Mouse (Mus musculus) induced T-regulatory cell, adult 2 months (primary cell): ENCODE measurements around the gene Tcf7l2.

ENCODE experiments used
- DNase-seq: peaks from one replicate; pipeline ENCODE4 v3.0.0-alpha.2; 2012; ENCODE audit warnings: low read depth

The Tcf7l2 gene

GRCm38 (mm10) chr19:55758158-55758557, 16.5 kb downstream of the Tcf7l2 start:
- DNase-seq: no peak

- DNase-seq: no peak
Observed at GRCm38 (mm10) chr19:55759006-55759405, 17.4 kb downstream of the Tcf7l2 start.

GRCm38 (mm10) chr19:55761086-55761485, 19.5 kb downstream of the Tcf7l2 start:
- no peak for DNase-seq

GRCm38 (mm10) chr19:55762187-55762586, 20.6 kb downstream of the Tcf7l2 start:
- no peak for DNase-seq

GRCm38 (mm10) chr19:55765814-55766213, 24.2 kb downstream of the Tcf7l2 start:
- no peak for DNase-seq

DNA sequence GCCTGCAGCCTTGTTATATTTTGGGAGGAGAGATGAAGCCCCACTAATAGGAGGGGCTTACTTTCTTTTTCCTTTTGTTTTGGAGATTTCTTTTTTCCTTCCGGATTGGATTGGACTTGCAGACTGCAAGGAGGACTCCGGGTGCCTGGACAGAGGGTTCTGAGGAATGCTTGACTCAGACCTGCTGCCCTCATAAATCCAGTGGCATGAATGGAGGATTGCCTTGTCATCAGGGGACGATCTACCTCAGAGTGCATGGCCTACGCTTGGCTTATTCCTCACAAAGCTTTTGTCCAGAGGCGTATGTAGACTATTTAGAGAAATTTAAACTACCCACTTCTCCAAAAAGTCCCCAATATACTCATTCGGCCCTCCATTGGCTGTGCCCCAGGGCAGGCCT, 25.5 kb downstream of the Tcf7l2 start:
- DNase-seq: no peak

DNA sequence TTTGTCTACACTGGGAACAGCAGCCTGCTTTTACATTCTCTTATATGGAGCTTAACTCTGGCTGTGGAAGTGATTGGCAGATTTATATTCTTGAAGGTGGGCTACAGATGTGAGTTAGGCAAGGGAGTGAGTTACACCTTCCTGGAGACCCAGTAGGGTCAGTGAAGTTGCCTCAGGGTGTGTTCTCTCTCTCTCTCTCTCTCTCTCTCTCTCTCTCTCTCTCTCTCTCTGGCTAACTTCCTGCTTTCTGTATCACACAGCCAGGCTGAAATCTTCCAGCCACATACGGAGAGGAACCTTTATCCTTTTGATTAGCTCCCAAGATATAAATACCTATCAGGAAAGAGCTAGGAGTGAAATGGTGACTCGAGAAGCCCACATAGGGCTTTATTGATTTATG, 26.0 kb downstream of the Tcf7l2 start:
- DNase-seq: no peak

GRCm38 (mm10) chr19:55768246-55768645, 26.6 kb downstream of the Tcf7l2 start:
- peak; percentile 36 for DNase-seq

GRCm38 (mm10) chr19:55768889-55769288, 27.3 kb downstream of the Tcf7l2 start:
- peak; percentile 72 for DNase-seq

- DNase-seq: no peak
Observed at GRCm38 (mm10) chr19:55774334-55774733, 32.7 kb downstream of the Tcf7l2 start.

DNA sequence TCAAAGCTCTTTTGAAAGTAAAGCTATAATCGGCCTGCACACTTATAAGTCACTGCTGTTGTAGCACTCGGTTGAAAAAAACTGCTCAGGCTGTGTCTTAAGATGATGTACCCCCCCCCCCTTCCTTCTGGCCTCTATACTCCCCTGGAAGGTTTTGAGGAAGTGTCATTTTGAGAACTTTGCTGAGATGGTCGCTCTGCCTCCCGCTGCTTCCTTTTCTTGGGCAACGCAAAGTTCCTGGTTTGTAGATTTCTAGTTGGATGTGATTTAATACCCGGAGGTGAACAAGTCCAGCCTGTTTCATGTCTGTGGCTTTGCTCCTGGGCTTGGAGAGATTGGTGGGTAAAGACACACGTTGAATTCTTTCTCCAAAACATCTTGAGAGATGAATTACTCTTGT, 33.2 kb downstream of the Tcf7l2 start:
- DNase-seq: no peak

DNA sequence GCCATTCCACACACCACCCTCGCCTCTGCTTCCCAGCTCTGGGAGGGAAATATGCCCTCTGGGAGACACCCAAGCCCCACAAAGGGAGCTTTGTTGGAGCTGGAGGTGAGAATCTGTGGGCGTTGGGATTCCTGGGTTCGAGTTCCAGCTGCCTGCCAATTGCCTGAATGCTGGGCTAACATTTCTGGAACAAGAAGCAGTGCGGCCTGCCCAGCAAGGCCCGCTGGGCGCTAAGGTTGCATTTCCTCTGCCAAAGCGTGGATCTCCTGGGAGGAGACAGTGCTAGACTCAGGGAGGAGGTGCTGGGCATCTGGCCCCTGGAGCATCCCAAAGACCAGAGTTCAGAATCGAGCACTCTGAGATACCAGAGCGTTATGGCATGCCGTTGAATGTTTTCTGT, 38.3 kb downstream of the Tcf7l2 start:
- no peak for DNase-seq

DNA sequence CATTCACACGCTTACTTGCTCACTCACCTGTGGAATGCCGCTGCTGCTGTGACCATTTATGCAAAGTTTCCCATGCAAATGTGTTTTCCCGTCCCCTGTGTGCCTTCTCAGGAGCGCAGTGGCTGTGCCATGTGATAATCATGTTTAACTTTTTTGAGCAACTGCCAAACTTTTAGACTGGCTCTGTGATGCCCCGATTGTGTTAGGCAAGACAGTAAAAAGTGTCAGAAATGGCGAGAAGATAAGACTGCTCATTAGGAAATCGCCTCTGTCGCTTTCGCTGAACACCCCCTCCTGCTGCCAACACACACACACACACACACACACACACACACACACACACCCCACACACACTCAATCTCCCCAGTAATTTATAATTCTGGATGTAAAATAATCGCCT, 39.5 kb downstream of the Tcf7l2 start:
- DNase-seq: no peak

DNA sequence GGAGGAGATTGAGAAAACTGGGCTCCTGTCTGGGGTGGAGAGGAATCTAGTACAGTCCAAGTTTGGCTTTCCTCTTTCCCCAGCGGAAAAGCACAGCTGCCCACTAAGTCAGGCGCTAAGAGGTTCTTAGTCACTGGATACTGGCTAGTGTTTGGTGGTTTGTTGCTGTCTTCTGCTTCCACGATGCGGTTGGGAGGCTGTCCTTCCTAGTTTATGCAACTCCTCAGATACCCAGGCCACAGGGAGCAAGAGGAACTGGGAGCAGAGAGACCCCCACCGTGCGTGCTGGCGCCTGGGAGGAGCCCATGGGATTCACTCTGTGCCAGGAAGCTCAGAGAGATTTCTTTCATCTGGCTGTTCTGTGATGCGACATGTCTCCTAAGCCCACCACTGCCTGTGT, 40.1 kb downstream of the Tcf7l2 start:
- DNase-seq: no peak

GRCm38 (mm10) chr19:55784796-55785418, 43.3 kb downstream of the Tcf7l2 start:
- DNase-seq: no peak

GRCm38 (mm10) chr19:55787420-55787819, 45.8 kb downstream of the Tcf7l2 start:
- DNase-seq: peak; percentile 18

DNA sequence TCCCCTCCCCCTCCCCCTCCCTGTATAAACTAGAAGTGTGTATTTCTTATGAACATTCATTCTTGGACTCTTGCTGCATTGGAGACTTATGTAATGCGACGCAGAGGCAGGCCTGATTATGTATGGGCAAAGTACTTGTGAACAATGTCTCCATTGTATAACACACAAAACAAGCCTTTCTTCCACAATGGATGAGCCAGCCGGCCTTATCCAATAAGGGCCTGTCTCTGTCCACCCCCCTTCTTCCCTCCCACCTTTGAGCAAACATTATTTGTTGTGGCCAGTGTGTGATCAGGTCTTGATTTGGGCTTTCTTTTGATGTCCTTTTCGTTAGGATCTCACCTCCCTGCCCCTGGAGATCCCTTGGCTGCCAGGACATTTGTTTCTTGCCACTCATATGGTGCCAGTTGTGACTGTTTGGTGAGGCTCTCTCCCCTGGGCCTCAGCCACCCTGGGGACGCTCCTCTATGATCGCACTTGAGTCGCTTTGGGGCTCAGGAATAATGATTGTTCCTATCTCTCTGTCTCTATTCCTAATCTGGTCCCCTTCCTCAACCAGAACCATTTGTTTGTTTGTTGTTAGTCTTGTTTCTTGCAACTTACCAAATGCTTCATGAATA, 46.8 kb downstream of the Tcf7l2 start:
- peak; percentile 10 for DNase-seq

DNA sequence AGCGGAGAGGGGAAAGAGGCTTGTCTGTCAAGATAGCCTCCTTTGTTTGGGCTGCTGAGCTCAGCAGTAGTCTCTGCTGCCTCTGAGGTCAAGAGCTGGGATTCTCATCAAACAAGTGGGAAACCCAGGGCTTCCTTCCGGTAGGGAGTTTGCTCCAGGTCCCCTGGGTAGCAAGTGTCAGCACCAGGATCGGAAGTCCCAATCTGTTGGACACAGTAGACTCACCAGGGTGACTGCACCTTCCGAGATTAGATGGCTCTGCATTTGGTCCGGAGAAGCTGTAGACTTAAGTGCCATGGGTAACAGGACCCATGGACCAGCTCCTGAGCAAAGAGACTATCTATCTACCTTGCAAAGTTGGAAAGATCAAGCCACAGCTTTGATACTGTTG, 47.3 kb downstream of the Tcf7l2 start:
- no peak for DNase-seq

GRCm38 (mm10) chr19:55789838-55790237, 48.2 kb downstream of the Tcf7l2 start:
- no peak for DNase-seq

- DNase-seq: no peak
Observed at GRCm38 (mm10) chr19:55791293-55791692, 49.7 kb downstream of the Tcf7l2 start.

DNA sequence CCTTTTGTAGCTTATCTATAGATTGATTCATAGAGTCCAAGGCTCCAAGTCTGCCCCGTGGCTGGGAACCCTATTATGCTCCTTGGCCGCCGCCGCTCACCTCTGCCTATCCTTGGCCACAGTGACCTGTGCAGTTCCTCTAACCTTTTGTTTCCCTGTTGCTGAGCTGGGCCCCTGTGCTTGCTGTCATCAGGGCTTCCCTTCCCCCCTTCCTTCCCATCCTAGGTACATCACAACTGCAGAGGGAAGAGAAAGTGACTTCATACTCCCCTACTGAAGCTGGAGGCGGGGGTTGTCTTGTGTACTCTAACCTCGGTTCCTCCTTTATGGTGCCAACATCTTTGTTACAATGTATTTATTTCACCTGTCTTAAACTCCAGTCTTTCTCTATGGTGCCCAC, 50.3 kb downstream of the Tcf7l2 start:
- DNase-seq: peak; percentile 23

DNA sequence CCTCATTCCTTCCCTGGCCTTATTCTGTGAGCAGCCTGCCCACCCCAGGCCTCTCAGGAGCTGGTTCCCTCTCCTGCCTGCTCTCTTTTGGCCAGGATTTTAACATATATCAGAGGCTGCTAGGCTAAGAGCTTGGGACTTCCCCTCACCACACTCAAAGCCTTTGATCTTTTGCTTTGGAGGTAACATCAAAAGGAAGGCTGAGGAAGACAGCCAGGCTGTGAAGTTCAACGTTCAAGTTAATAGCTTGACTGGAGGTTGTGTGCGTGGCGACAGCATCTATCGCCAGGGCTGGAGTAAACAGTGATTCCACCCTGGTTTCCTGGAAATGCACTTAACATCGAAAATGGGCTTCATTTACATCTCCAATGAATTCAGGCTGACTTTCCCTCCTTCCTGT, 51.0 kb downstream of the Tcf7l2 start:
- DNase-seq: peak; percentile 73

- DNase-seq: peak; percentile 41
Observed at GRCm38 (mm10) chr19:55793029-55793428, 51.4 kb downstream of the Tcf7l2 start.
